29 mouse cellular contexts compared by ENCODE assay signal in genomic region chr2:173619132-173619531, GRCm38 (mm10). TPM values are rescaled to one million over a fixed set of nuclear protein-coding genes. Genes with fewer than 3 reads are reported as not detected.
"Had no signal": no experiment of that assay in that cellular context is flagged by ENCODE, and none has a peak within 500 bp of the region (broad histone marks: within the 10 kb centered on the region; RNA-seq: fewer than 3 reads in every experiment).

No protein-coding gene starts in this region.

- H3K4me3 ChIP-seq: heart, embryonic 13.5 days; heart, embryonic 15.5 days; hindbrain, embryonic 13.5 days; hindbrain, embryonic 15.5 days; kidney, embryonic 15.5 days; limb, embryonic 13.5 days had no signal

- H3K9ac ChIP-seq: forebrain, postnatal 0 days; heart, embryonic 13.5 days; heart, embryonic 15.5 days; hindbrain, embryonic 13.5 days; hindbrain, embryonic 15.5 days; kidney, embryonic 15.5 days; limb, embryonic 13.5 days had no signal

- H3K4me2 ChIP-seq: heart, embryonic 11.5 days; heart, embryonic 13.5 days; heart, embryonic 15.5 days; hindbrain, embryonic 13.5 days; hindbrain, embryonic 15.5 days; kidney, embryonic 15.5 days; limb, embryonic 13.5 days had no signal

- H3K27ac ChIP-seq: heart, embryonic 13.5 days; heart, embryonic 15.5 days; hindbrain, embryonic 13.5 days; hindbrain, embryonic 15.5 days; hindbrain, postnatal 0 days; kidney, embryonic 15.5 days; kidney, postnatal 0 days; limb, embryonic 13.5 days had no signal

- H3K4me1 ChIP-seq: heart, embryonic 13.5 days had no signal

- ATAC-seq: forebrain, postnatal 0 days; hindbrain, postnatal 0 days; intestine, embryonic 16.5 days had no signal

- H3K27me3 ChIP-seq: heart, embryonic 13.5 days; heart, embryonic 15.5 days; hindbrain, embryonic 13.5 days; hindbrain, embryonic 15.5 days; kidney, embryonic 15.5 days; limb, embryonic 13.5 days had no signal

- H3K36me3 ChIP-seq: hindbrain, embryonic 15.5 days had no signal

- H3K9me3 ChIP-seq: heart, embryonic 13.5 days; heart, embryonic 15.5 days; hindbrain, embryonic 15.5 days; kidney, embryonic 15.5 days; limb, embryonic 13.5 days had no signal

- DNase-seq: forebrain, postnatal 0 days; gastrocnemius, postnatal 14 days; gastrocnemius, postnatal 36 days; heart, adult 18-20 months; heart, postnatal 14 days; heart, postnatal 36 days; kidney, adult 11 months; kidney, adult 2 months; kidney, adult 9 months; kidney, postnatal 14 days; kidney, postnatal 36 days; layer of hippocampus, adult 9-11 months; layer of hippocampus, postnatal 36 days; left cerebral cortex, postnatal 4 days had no signal

RNA-seq across cellular contexts. Expression of gene Ankrd60, which starts 41.0 kb away (rescaled TPM):
- polyA plus RNA-seq: forebrain, postnatal 0 days; heart, embryonic 11.5 days; heart, embryonic 13.5 days; heart, embryonic 15.5 days; heart, postnatal 0 days; hindbrain, embryonic 11.5 days; hindbrain, embryonic 13.5 days; hindbrain, embryonic 15.5 days; hindbrain, postnatal 0 days; intestine, embryonic 14.5 days; intestine, embryonic 16.5 days; kidney, embryonic 15.5 days; kidney, postnatal 0 days; large intestine, adult 2 months; limb, embryonic 11.5 days; limb, embryonic 13.5 days had no signal
